Mouse (Mus musculus) adrenal gland, postnatal 14 days (tissue): ENCODE data around the gene Tcam1. TPM values are rescaled to one million over a fixed set of nuclear protein-coding genes. Genes with fewer than 3 reads are reported as not detected.

Source experiments
- DNase-seq: peaks from one replicate; pipeline ENCODE4 v3.0.0; 2021; ENCODE audit warnings: mixed read lengths
- total RNA-seq: library from RNA; stranded (reverse); gene quantifications from 2 replicates; pipeline ENCODE4 v1.2.3, GENCODE M21; 2021

Gene Tcam1
- total RNA-seq, 1 experiment from 2014 or later = 0.11 TPM

- DNase-seq = no peak
These were observed 42.2 kb downstream of the Tcam1 start for GRCm38 (mm10) chr11:106318406-106319366.

- no peak for DNase-seq
These were observed 48.4 kb downstream of the Tcam1 start for GRCm38 (mm10) chr11:106324858-106325257.

GRCm38 (mm10) chr11:106325566-106326206 lies 49.2 kb downstream of the Tcam1 start:
- peak; percentile 76 for DNase-seq

- DNase-seq = no peak
These were observed 50.0 kb downstream of the Tcam1 start for GRCm38 (mm10) chr11:106326475-106326874.

GRCm38 (mm10) chr11:106328521-106328920 lies 52.0 kb downstream of the Tcam1 start:
- no peak for DNase-seq

- no peak for DNase-seq
These were observed 52.7 kb downstream of the Tcam1 start for GRCm38 (mm10) chr11:106329128-106329527.

GRCm38 (mm10) chr11:106329682-106330081 lies 53.2 kb downstream of the Tcam1 start:
- DNase-seq = peak; percentile 60

- no peak for DNase-seq
These were observed 56.0 kb downstream of the Tcam1 start for GRCm38 (mm10) chr11:106332458-106332857.

- no peak for DNase-seq
These were observed 57.6 kb downstream of the Tcam1 start for GRCm38 (mm10) chr11:106334066-106334465.

GRCm38 (mm10) chr11:106338029-106338428 lies 61.6 kb downstream of the Tcam1 start:
- no peak for DNase-seq

Other genes with a start within 250 kb of the Tcam1 start
- gene Dcaf7, start 239.8 kb upstream of the Tcam1 start, total RNA-seq = 50.3 and 58.0 TPM in 2 replicates
- gene Taco1, start 210.6 kb upstream of the Tcam1 start, total RNA-seq = 41.4 and 47.1 TPM in 2 replicates
- 41.6 and 55.1 TPM in 2 replicates for gene Map3k3, start 192.1 kb upstream of the Tcam1 start, total RNA-seq
- gene Gm10840, start 115.8 kb upstream of the Tcam1 start, total RNA-seq = not detected in 2 replicates
- 21.1 and 59.4 TPM in 2 replicates for gene Limd2, start 115.8 kb upstream of the Tcam1 start, total RNA-seq
- 12.1 and 12.5 TPM in 2 replicates for gene Strada, start 74.5 kb upstream of the Tcam1 start, total RNA-seq
- 116 and 120 TPM in 2 replicates for gene Ccdc47, start 60.3 kb upstream of the Tcam1 start, total RNA-seq
- 51.5 and 59.9 TPM in 2 replicates for gene Ddx42, start 59.7 kb upstream of the Tcam1 start, total RNA-seq
- 66.1 and 77.0 TPM in 2 replicates for gene Ftsj3, start 20.6 kb upstream of the Tcam1 start, total RNA-seq
- 141 and 146 TPM in 2 replicates for gene Psmc5, start 20.5 kb upstream of the Tcam1 start, total RNA-seq
- gene Smarcd2, start 3.7 kb upstream of the Tcam1 start, total RNA-seq = 79.9 and 91.0 TPM in 2 replicates
- not detected in 2 replicates for gene Gh, start 25.2 kb downstream of the Tcam1 start, total RNA-seq
- gene Cd79b, start 38.1 kb downstream of the Tcam1 start, total RNA-seq = 5.5 and 33.1 TPM in 2 replicates
- 0.44 and 0.49 TPM in 2 replicates for gene Scn4a, start 76.6 kb downstream of the Tcam1 start, total RNA-seq
- gene Prr29, start 88.8 kb downstream of the Tcam1 start, total RNA-seq = not detected in 2 replicates
- 24.6 and 27.6 TPM in 2 replicates for gene Icam2, start 111.4 kb downstream of the Tcam1 start, total RNA-seq
- 80.9 and 82.3 TPM in 2 replicates for gene Ern1, start 211.2 kb downstream of the Tcam1 start, total RNA-seq